Mouse (Mus musculus) MEL (cell line): ENCODE measurements around the gene Mia.

Source experiments
- CTCF ChIP-seq, 3 experiments: IDR thresholded peaks in 2 of 3; conservative IDR thresholded peaks in 1 of 3; 2 replicates each; pipeline ENCODE4 v1.5.1; 2011 to 2012; ENCODE audit warnings: low read length in 3 of 3, low read depth in 2 of 3, mild to moderate bottlenecking in 2 of 3, improper control_type of control experiment in 1 of 3, inconsistent platforms in 1 of 3, mixed read lengths in 1 of 3, moderate library complexity in 1 of 3; ENCODE audit not compliant: control insufficient read depth in 1 of 3, insufficient read depth in 1 of 3, poor library complexity in 1 of 3, severe bottlenecking in 1 of 3
- ETS1 ChIP-seq: IDR thresholded peaks from 2 replicates; pipeline ENCODE4 v1.6.1; 2012; ENCODE audit warnings: low read depth, mild to moderate bottlenecking, inconsistent platforms, low read length, improper control_type of control experiment, moderate library complexity
- GABPA ChIP-seq: IDR thresholded peaks from 2 replicates; pipeline ENCODE4 v1.6.1; 2012; ENCODE audit warnings: low read depth, mild to moderate bottlenecking, inconsistent platforms, low read length, improper control_type of control experiment, moderate library complexity
- KAT2A ChIP-seq: conservative IDR thresholded peaks from 2 replicates; pipeline ENCODE4 v1.6.1; 2012; ENCODE audit warnings: low read depth, low read length, improper control_type of control experiment, inconsistent platforms
- MAX ChIP-seq: IDR thresholded peaks from 2 replicates; pipeline ENCODE4 v1.6.1; 2011; ENCODE audit warnings: low read length, improper control_type of control experiment
- POLR2A ChIP-seq, 2 experiments: IDR thresholded peaks; 2 replicates each; pipeline ENCODE4 v1.6.1; 2011 to 2012; ENCODE audit warnings: low read length in 2 of 2, mild to moderate bottlenecking in 2 of 2, control low read depth in 1 of 2, improper control_type of control experiment in 1 of 2, low read depth in 1 of 2, moderate library complexity in 1 of 2; ENCODE audit not compliant: control insufficient read depth in 1 of 2, insufficient read depth in 1 of 2, poor library complexity in 1 of 2
- RCOR1 ChIP-seq: IDR thresholded peaks from 2 replicates; pipeline ENCODE4 v1.6.1; 2012; ENCODE audit warnings: low read depth, mild to moderate bottlenecking, inconsistent platforms, low read length, improper control_type of control experiment
- USF1 ChIP-seq: IDR thresholded peaks from 2 replicates; pipeline ENCODE4 v1.6.1; 2014; ENCODE audit warnings: low read depth, mild to moderate bottlenecking, inconsistent platforms, low read length, improper control_type of control experiment, moderate library complexity
- ZKSCAN1 ChIP-seq: IDR thresholded peaks from 2 replicates; pipeline ENCODE4 v1.6.1; 2012; ENCODE audit warnings: low read depth, mild to moderate bottlenecking, inconsistent platforms, low read length, improper control_type of control experiment, moderate library complexity

GRCm38 (mm10) chr7:27219937-27220336 is 39.0 kb upstream of the Mia start:
- TF ChIP-seq CTCF (IDR thresholded peaks at IDR 0.05 in 2 of 3, conservative IDR thresholded peaks at IDR 0.05 in 1 of 3; ENCODE audit: control insufficient read depth in 1 of 3, insufficient read depth in 1 of 3, low read depth in 2 of 3, low read length in 3 of 3, poor library complexity in 1 of 3, severe bottlenecking in 1 of 3) (no peak), MAX (no peak), ZKSCAN1 (no peak), KAT2A (no peak), GABPA (no peak), ETS1 (no peak), POLR2A (IDR thresholded peaks at IDR 0.05; ENCODE audit: control insufficient read depth in 1 of 2, insufficient read depth in 1 of 2, low read depth in 1 of 2, low read length in 2 of 2, poor library complexity in 1 of 2) (no peak), USF1 (no peak), RCOR1 (no peak)
